Mouse (Mus musculus): ENCODE measurements around the gene Cyp2a22.

- TF ChIP-seq MAFK (IDR thresholded peaks at IDR 0.05; ENCODE audit: insufficient read depth, low read depth, low read length) (no peak), HCFC1 (IDR thresholded peaks at IDR 0.05; ENCODE audit: borderline replicate concordance, insufficient read depth, low read length) (no peak), ZC3H11A (IDR thresholded peaks at IDR 0.05; ENCODE audit: borderline replicate concordance, low read depth, low read length) (no peak), CHD2 (IDR thresholded peaks at IDR 0.05; ENCODE audit: low read depth, low read length) (no peak)
Measured at GRCm38 (mm10) chr7:26939262-26939661, at the start of gene Cyp2a22.

Measured in ES-E14 (cell line).